Mouse (Mus musculus) liver, embryonic 16.5 days (tissue): ENCODE measurements around the gene 1810009A15Rik. TPM values are rescaled to one million over a fixed set of nuclear protein-coding genes. Genes with fewer than 3 reads are reported as not detected.

ENCODE experiments used
- ATAC-seq: fragments of 200-750 bp; cut with Nextera tagmentation; 2 replicates; pipeline ENCODE4 v1.8.0; 2017; ENCODE audit warnings: low read depth, mild to moderate bottlenecking, moderate number of reproducible peaks, moderate library complexity
- H3K27ac ChIP-seq: fragments of 300-500 bp; sonication (generic); 2 replicates; pipeline ENCODE4 v1.5.1; 2014; ENCODE audit warnings: mild to moderate bottlenecking, low read length
- H3K27me3 ChIP-seq: fragments of 300-500 bp; sonication (generic); 2 replicates; pipeline ENCODE4 v1.6.1; 2014; ENCODE audit warnings: low read depth, low read length, mixed read lengths; ENCODE audit not compliant: control insufficient read depth, insufficient read depth
- H3K36me3 ChIP-seq: fragments of 300-500 bp; sonication (generic); 2 replicates; pipeline ENCODE4 v1.6.1; 2014; ENCODE audit warnings: mild to moderate bottlenecking; ENCODE audit not compliant: control insufficient read depth, insufficient read depth
- H3K4me1 ChIP-seq: fragments of 300-500 bp; sonication (generic); 2 replicates; pipeline ENCODE4 v1.6.1; 2014; ENCODE audit warnings: low read depth, low read length, mixed read lengths; ENCODE audit not compliant: control insufficient read depth
- H3K4me2 ChIP-seq: fragments of 300-500 bp; sonication (generic); 2 replicates; pipeline ENCODE4 v1.6.1; 2014; ENCODE audit warnings: low read depth, low read length, mixed read lengths
- H3K4me3 ChIP-seq: fragments of 300-500 bp; sonication (generic); 2 replicates; pipeline ENCODE4 v1.5.1; 2014; ENCODE audit warnings: low read depth, mild to moderate bottlenecking, low read length
- H3K9ac ChIP-seq: fragments of 300-500 bp; sonication (generic); 2 replicates; pipeline ENCODE4 v1.6.1; 2014; ENCODE audit warnings: low read depth, low read length
- H3K9me3 ChIP-seq: fragments of 300-500 bp; sonication (generic); replicated peaks from 2 replicates; pipeline ENCODE4 v1.6.1; 2016; ENCODE audit warnings: low read length; ENCODE audit not compliant: control insufficient read depth
- WGBS: fragments of 180-500 bp; shearing (Covaris S2); extraction: QIAGEN DNeasy Blood & Tissue Kit; methylation state at CpG from one replicate; pipeline ENCODE4 v1.1.7; 2014; ENCODE audit not compliant: insufficient replicate concordance; 5-methylcytosine and 5-hydroxymethylcytosine counted together
- polyA plus RNA-seq: library from polyadenylated mRNA; unstranded; fragments of >200 nt; fragmentation: Nextera tagmentation; extraction: Ambion mirVana; gene quantifications from 2 replicates; pipeline ENCODE4 v1.2.1, GENCODE M21; 2015

1810009A15Rik gene
- polyA plus RNA-seq, 1 experiment from 2014 or later, result 38.6 TPM

DNA sequence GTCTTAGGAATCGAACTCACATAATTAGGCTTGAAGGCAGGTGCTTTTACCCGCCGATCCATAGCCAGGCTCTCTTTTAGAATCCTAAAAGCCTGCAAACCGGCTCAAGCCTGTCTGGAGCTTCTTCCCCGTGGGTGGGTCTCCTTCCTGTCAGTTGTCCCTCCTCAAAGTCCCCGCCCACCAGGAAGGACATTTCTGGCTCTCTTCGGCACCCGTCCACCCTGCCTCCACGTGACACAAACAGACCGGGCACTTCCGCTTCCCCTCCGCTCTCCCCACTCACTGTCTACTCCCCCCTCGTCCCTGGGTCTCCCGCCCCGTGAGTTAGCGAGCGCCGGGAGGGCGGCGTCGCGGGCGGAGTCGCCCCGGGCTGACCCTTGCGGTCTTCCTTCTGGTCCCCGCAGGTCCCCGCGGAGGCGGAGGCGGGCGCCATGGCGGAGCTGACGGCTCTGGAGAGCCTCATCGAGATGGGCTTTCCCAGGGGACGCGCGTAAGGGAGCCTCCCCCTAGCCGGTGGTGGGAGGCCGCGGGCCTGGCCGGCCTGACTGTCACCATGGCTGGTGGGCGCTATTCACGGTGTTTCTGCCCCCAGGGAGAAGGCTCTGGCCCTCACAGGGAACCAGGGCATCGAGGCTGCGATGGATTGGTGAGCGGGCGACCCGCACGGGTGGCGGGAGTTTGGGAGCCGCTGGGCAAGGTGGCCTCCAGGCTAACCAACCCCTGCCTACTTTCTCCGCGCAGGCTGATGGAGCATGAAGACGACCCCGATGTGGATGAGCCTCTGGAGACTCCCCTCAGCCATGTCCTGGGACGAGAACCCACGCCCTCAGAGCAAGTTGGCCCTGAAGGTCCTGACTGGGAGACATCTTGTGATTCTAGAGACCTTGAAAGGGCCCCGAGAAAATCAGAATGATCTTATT is 17.1 kb upstream of the 1810009A15Rik start, which contains the start of gene Ubxn1:
TSS of gene Ubxn1 (plus strand) at position 230 of the 920 bp plus-strand sequence.
- Histone ChIP-seq H3K9ac (peak within 1 kb of the TSS; percentile 98), H3K9me3 (no peaks in the 10 kb centered on the region), H3K4me3 (peak within 1 kb of the TSS; percentile 97), H3K27ac (peak within 1 kb of the TSS; percentile 88), H3K27me3 (no peaks in the 10 kb centered on the region), H3K4me2 (peak within 1 kb of the TSS; percentile 89), H3K36me3 (peaks cover 26% of the 10 kb centered on the region), H3K4me1 (peaks cover 19% of the 10 kb centered on the region)
- WGBS, result under 1% methylated on average over 59 of the region's 59 CpGs
- peak; percentile 98 for ATAC-seq

DNA sequence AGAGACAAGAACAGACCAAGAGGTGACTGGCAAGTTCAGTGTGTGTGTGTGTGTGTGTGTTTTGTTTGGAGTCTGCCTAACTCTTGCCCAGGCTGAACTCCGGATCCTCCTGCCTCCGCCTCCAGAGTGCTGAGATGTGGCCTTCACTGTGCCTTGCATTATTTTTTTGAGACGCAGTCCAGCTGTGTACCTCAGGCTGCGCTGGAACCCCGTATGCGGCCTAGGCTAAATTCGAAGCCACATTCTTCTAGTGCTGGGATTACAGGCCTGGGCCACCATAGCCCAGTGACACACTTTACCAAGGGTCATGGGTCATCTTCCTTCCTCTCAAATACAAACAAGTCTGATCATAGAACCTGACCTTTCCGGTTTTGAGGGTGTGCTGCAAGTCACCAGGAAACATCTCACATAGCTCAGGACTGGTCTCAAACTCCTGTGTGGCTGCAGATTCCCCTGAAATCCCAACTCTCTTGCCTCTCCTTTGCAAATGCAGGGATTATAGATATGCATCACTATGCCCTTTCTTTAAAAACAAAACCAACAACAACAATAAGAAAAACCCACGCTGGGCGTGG is 16.3 kb upstream of the 1810009A15Rik start:
- Histone ChIP-seq H3K9me3 (no peaks in the 10 kb centered on the region), H3K27ac (peak overlapping the region; percentile 88), H3K4me1 (peaks cover 19% of the 10 kb centered on the region), H3K4me2 (peak overlapping the region; percentile 89), H3K4me3 (peak overlapping the region; percentile 97), H3K27me3 (no peaks in the 10 kb centered on the region), H3K9ac (peak overlapping the region; percentile 98), H3K36me3 (peaks cover 31% of the 10 kb centered on the region)
- no peak for ATAC-seq
- 64% methylated on average over 10 of the region's 10 CpGs for WGBS

DNA sequence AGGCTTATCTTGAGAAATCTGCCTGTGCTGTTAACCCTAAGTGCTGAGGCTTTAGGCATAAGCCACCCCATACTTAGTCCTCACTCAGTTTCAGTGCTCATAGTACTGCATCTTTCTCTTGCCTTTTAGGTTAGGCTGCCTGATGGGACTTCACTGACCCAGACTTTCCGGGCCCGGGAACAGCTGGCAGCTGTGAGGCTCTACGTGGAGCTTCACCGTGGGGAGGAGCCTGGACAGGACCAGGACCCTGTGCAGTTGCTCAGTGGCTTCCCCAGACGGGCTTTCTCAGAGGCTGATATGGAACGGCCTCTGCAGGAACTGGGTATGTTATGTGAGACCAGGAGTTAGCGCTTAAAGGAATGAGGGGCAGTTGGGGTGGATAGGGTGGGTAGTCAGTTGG is 13.6 kb upstream of the 1810009A15Rik start:
- Histone ChIP-seq H3K4me1 (peaks cover 28% of the 10 kb centered on the region), H3K9me3 (no peaks in the 10 kb centered on the region), H3K4me3 (no peak overlapping the region), H3K27me3 (no peaks in the 10 kb centered on the region), H3K9ac (no peak overlapping the region), H3K27ac (no peak overlapping the region), H3K4me2 (no peak overlapping the region), H3K36me3 (peaks cover 31% of the 10 kb centered on the region)
- ATAC-seq, result no peak
- 80% methylated on average over 7 of the region's 7 CpGs for WGBS

DNA sequence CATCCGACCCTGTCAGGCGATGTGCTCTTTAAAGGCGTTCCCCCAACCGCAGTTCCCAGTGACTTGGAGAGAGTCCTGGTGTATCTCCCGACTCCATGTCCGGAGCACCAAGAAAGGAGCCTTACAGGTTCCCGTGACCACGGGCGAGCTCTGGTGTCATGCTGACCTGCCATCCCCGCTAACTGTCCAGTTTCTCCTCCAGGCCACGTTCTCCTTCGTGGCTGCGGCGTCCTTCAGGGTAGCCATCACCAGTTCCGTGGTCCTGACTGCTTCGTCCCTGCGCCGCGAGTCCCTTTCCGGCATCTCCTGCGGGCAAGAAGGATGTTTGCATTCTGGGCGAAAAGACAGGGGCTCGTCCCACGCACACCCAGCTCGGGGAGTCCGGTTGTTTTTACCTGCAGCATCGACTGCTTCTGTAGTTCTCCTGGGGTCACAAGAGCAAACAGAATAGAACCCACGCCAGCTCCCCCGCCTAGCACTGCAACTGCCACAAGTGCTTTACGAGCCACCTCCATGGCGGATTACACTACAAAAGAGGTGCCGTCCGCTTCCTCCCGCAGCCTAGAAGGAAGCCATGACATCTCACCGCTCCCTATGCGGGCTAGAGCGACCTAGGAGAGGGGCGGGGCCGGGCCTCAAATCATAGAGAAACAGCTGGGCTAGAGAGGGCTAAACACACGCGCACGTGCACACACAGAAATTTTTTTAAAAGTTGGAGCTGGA is 8.2 kb upstream of the 1810009A15Rik start, which contains the start of gene Uqcc3:
TSS of gene Uqcc3 (minus strand) at position 613 of the 723 bp plus-strand sequence.
- peak within 1 kb of the TSS; percentile 87 for H3K4me2 ChIP-seq
- H3K36me3 ChIP-seq, result peaks cover 14% of the 10 kb centered on the region
- peak; percentile 98 for ATAC-seq
- under 1% methylated on average over 42 of the region's 42 CpGs for WGBS
- H3K27me3 ChIP-seq, result no peaks in the 10 kb centered on the region
- no peaks in the 10 kb centered on the region for H3K9me3 ChIP-seq
- peak within 1 kb of the TSS; percentile 93 for H3K9ac ChIP-seq
- peak within 1 kb of the TSS; percentile 81 for H3K27ac ChIP-seq
- H3K4me1 ChIP-seq, result peaks cover 13% of the 10 kb centered on the region
- peak within 1 kb of the TSS; percentile 89 for H3K4me3 ChIP-seq

DNA sequence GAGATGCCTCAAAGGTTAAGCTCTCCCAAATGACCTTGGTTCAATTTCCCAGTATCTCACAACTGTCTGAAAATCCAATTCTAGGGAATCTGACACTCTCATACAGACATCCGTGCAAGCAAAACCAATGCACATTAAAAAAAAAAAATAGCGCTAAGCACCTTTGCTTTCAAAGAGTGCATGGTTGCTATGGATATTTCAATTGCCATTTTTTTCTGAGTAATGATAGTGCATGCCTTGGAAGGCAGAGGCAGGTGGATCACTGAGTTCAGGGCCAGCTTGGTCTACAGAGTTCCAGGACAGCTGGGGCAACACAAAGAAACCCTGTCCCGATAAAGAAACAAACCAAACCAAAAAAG is 7.6 kb upstream of the 1810009A15Rik start:
- Histone ChIP-seq H3K4me1 (peaks cover 13% of the 10 kb centered on the region), H3K4me2 (peak overlapping the region; percentile 87)
- WGBS, result 7% methylated on average over 3 of the region's 3 CpGs

DNA sequence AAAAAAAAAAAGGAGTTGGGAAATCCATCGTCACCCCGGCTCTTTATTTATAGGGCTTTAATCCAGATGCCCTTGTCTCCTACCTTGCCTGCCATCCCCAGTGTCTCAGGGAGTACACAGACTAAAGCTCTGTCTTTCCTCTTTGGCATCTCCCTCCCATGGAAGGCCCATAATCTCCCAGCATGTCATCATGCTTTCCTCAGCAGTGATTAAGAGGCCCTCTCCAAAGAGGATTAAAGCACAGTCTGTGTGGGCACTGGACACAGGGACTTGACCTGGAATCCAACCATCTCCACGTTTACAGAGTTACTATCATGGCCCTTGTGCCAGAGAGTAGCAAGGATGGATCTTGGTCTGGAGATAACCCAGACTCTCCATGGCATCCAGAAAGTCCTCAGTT is 5.0 kb upstream of the 1810009A15Rik start, which contains the start of the genes Lbhd1 and Gm49403:
TSS of gene Lbhd1 (plus strand) at position 117 of the 400 bp plus-strand sequence.
TSS of gene Gm49403 (plus strand) at position 315 of the 400 bp plus-strand sequence.
- ATAC-seq, result no peak
- no peaks in the 10 kb centered on the region for H3K36me3 ChIP-seq
- 68% methylated on average over 3 of the region's 3 CpGs for WGBS
- H3K4me3 ChIP-seq, result no peak within 1 kb of the TSS
- no peaks in the 10 kb centered on the region for H3K27me3 ChIP-seq
- no peak within 1 kb of the TSS for H3K4me2 ChIP-seq
- no peaks in the 10 kb centered on the region for H3K9me3 ChIP-seq
- H3K27ac ChIP-seq, result no peak within 1 kb of the TSS
- H3K9ac ChIP-seq, result no peak within 1 kb of the TSS
- H3K4me1 ChIP-seq, result peaks cover 18% of the 10 kb centered on the region

More for the DNA sequence above, 7.6 kb upstream of the 1810009A15Rik start:
- no peaks in the 10 kb centered on the region for H3K9me3 ChIP-seq
- H3K4me3 ChIP-seq, result peak overlapping the region; percentile 89
- ATAC-seq, result no peak
- H3K9ac ChIP-seq, result peak overlapping the region; percentile 93
- H3K27me3 ChIP-seq, result no peaks in the 10 kb centered on the region
- peaks cover 10% of the 10 kb centered on the region for H3K36me3 ChIP-seq
- H3K27ac ChIP-seq, result peak overlapping the region; percentile 81; the same call in 1 of the 2 replicates

DNA sequence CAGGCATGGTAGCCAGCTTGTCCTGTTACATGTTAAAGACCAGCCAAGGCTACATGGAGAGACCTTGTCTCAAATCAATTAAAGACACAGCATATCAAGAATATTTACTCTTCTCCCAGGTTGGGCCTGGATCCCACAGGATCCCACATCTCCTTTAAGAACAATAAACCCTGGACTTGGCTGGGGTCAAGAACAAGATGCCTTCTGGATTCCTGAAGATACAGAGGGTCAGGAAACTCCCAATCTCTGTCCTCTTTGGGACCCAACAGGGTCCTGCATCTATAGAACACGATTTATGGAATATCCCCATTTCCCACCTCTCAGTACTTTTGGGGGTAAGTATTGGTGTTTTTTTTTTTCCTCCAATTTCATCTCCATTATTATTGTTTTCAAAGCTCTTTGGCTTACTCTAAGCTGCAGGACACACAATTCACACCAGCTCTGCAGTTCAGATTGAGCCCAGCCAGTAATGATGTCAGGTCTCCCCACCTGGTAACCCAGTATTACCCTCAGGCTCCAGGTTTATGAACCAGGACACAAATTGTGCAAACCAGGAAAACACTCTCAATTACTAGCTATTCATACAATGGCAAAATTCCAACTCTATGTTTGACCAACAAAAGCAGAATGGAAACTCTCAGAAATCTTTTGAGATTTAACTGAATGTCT is 1.6 kb upstream of the 1810009A15Rik start:
- peak overlapping the region; percentile 84 for H3K4me2 ChIP-seq
- H3K27ac ChIP-seq, result no peak overlapping the region
- H3K4me1 ChIP-seq, result peaks cover 12% of the 10 kb centered on the region
- no peak for ATAC-seq
- no peaks in the 10 kb centered on the region for H3K9me3 ChIP-seq
- no peaks in the 10 kb centered on the region for H3K27me3 ChIP-seq
- H3K4me3 ChIP-seq, result peak overlapping the region; percentile 86; the same call in 1 of the 2 replicates
- 38% methylated on average over 1 of the region's 1 CpGs for WGBS
- H3K9ac ChIP-seq, result no peak overlapping the region
- no peaks in the 10 kb centered on the region for H3K36me3 ChIP-seq
